Mouse (Mus musculus): ENCODE data around the gene Slc25a48.

Gene Slc25a48

GRCm38 (mm10) chr13:56509796-56510195, 71.6 kb downstream of the Slc25a48 start:
- no peak for DNase-seq (ENCODE audit: low spot score in 2 of 2)

GRCm38 (mm10) chr13:56513595-56513994, 75.4 kb downstream of the Slc25a48 start:
- DNase-seq (ENCODE audit: low spot score in 2 of 2) = no peak

- no peak for DNase-seq (ENCODE audit: low spot score in 2 of 2)
Measured at GRCm38 (mm10) chr13:56516311-56516710, 78.2 kb downstream of the Slc25a48 start.

- DNase-seq (ENCODE audit: low spot score in 2 of 2) = no peak
Measured at GRCm38 (mm10) chr13:56516816-56517215, 78.7 kb downstream of the Slc25a48 start.

- peak; percentile 77 to 84 for DNase-seq (ENCODE audit: low spot score in 2 of 2)
Measured at GRCm38 (mm10) chr13:56522081-56522820, 84.1 kb downstream of the Slc25a48 start, which contains the start of gene Fbxl21. TSS of gene Fbxl21 (plus strand) at chr13:56522472.

- no peak for DNase-seq (ENCODE audit: low spot score in 2 of 2)
Measured at GRCm38 (mm10) chr13:56522821-56523167, 84.6 kb downstream of the Slc25a48 start.
